Mouse (Mus musculus): ENCODE measurements around the gene Pbp2. TPM values are rescaled to one million over a fixed set of nuclear protein-coding genes. Genes with fewer than 3 reads are reported as not detected.
A peak's percentile ranks its signal among the peaks of the same experiment; 100 is the strongest.

Pbp2 gene
- not detected in 2 replicates for polyA plus RNA-seq (2015; fragmentation: Nextera tagmentation; extraction: Ambion mirVana)

- Histone ChIP-seq H3K36me3 (ENCODE audit: control insufficient read depth, insufficient read depth) (no peaks in the 10 kb centered on the region), H3K4me1 (replicated peaks; ENCODE audit: control insufficient read depth, insufficient read depth, low read length) (no peaks in the 10 kb centered on the region), H3K9me3 (ENCODE audit: control insufficient read depth) (no peaks in the 10 kb centered on the region), H3K27ac (ENCODE audit: low read depth, low read length) (no peak within 1 kb of the TSS), H3K27me3 (replicated peaks; ENCODE audit: control insufficient read depth, insufficient read depth, low read length) (no peaks in the 10 kb centered on the region), H3K4me3 (ENCODE audit: low read depth, low read length) (no peak within 1 kb of the TSS), H3K9ac (ENCODE audit: low read depth, low read length) (no peak within 1 kb of the TSS), H3K4me2 (replicated peaks; ENCODE audit: low read depth) (no peak within 1 kb of the TSS)
- ATAC-seq, result no peak
- 98% methylated on average over 9 of the region's 9 CpGs for WGBS
- TF ChIP-seq CTCF (IDR thresholded peaks at IDR 0.05; ENCODE audit: low read depth), result no peak
Observed at GRCm38 (mm10) chr6:135310305-135310704, at the start of gene Pbp2. Pbp2 (minus strand) TSS chr6:135310405.

- no peaks in the 10 kb centered on the region for H3K9me3 ChIP-seq (ENCODE audit: control insufficient read depth)
- 96% methylated on average over 4 of the region's 4 CpGs for WGBS
- H3K4me1 ChIP-seq (replicated peaks; ENCODE audit: control insufficient read depth, insufficient read depth, low read length), result no peaks in the 10 kb centered on the region
- no peak for ATAC-seq
- no peak overlapping the region for H3K4me2 ChIP-seq (replicated peaks; ENCODE audit: low read depth)
- no peak overlapping the region for H3K4me3 ChIP-seq (ENCODE audit: low read depth, low read length)
- H3K27ac ChIP-seq (ENCODE audit: low read depth, low read length), result no peak overlapping the region
- no peaks in the 10 kb centered on the region for H3K27me3 ChIP-seq (replicated peaks; ENCODE audit: control insufficient read depth, insufficient read depth, low read length)
- H3K36me3 ChIP-seq (ENCODE audit: control insufficient read depth, insufficient read depth), result no peaks in the 10 kb centered on the region
- H3K9ac ChIP-seq (ENCODE audit: low read depth, low read length), result no peak overlapping the region
- TF ChIP-seq CTCF (IDR thresholded peaks at IDR 0.05; ENCODE audit: low read depth), result no peak
Observed at GRCm38 (mm10) chr6:135354953-135355352, 44.7 kb upstream of the Pbp2 start.

- Histone ChIP-seq H3K27ac (ENCODE audit: low read depth, low read length) (no peak overlapping the region), H3K9me3 (ENCODE audit: control insufficient read depth) (no peaks in the 10 kb centered on the region), H3K9ac (ENCODE audit: low read depth, low read length) (no peak overlapping the region), H3K36me3 (ENCODE audit: control insufficient read depth, insufficient read depth) (no peaks in the 10 kb centered on the region), H3K4me3 (ENCODE audit: low read depth, low read length) (no peak overlapping the region), H3K4me2 (replicated peaks; ENCODE audit: low read depth) (no peak overlapping the region), H3K27me3 (replicated peaks; ENCODE audit: control insufficient read depth, insufficient read depth, low read length) (no peaks in the 10 kb centered on the region), H3K4me1 (replicated peaks; ENCODE audit: control insufficient read depth, insufficient read depth, low read length) (no peaks in the 10 kb centered on the region)
- 67% methylated on average over 4 of the region's 4 CpGs for WGBS
- no peak for ATAC-seq
- no peak for TF ChIP-seq CTCF (IDR thresholded peaks at IDR 0.05; ENCODE audit: low read depth)
Observed at GRCm38 (mm10) chr6:135352537-135352936, 42.3 kb upstream of the Pbp2 start.

GRCm38 (mm10) chr6:135351638-135352302, 41.6 kb upstream of the Pbp2 start:
- WGBS, result 35% methylated on average over 8 of the region's 8 CpGs
- H3K36me3 ChIP-seq (ENCODE audit: control insufficient read depth, insufficient read depth), result no peaks in the 10 kb centered on the region
- no peak overlapping the region for H3K27ac ChIP-seq (ENCODE audit: low read depth, low read length)
- no peak overlapping the region for H3K4me2 ChIP-seq (replicated peaks; ENCODE audit: low read depth)
- peak; percentile 80 for ATAC-seq
- TF ChIP-seq CTCF (IDR thresholded peaks at IDR 0.05; ENCODE audit: low read depth), result no peak
- no peak overlapping the region for H3K9ac ChIP-seq (ENCODE audit: low read depth, low read length)
- no peaks in the 10 kb centered on the region for H3K27me3 ChIP-seq (replicated peaks; ENCODE audit: control insufficient read depth, insufficient read depth, low read length)
- H3K4me3 ChIP-seq (ENCODE audit: low read depth, low read length), result no peak overlapping the region
- H3K4me1 ChIP-seq (replicated peaks; ENCODE audit: control insufficient read depth, insufficient read depth, low read length), result no peaks in the 10 kb centered on the region
- H3K9me3 ChIP-seq (ENCODE audit: control insufficient read depth), result no peaks in the 10 kb centered on the region

- Histone ChIP-seq H3K27me3 (replicated peaks; ENCODE audit: control insufficient read depth, insufficient read depth, low read length) (no peaks in the 10 kb centered on the region), H3K4me3 (ENCODE audit: low read depth, low read length) (no peak overlapping the region), H3K4me1 (replicated peaks; ENCODE audit: control insufficient read depth, insufficient read depth, low read length) (no peaks in the 10 kb centered on the region), H3K9me3 (ENCODE audit: control insufficient read depth) (no peaks in the 10 kb centered on the region), H3K36me3 (ENCODE audit: control insufficient read depth, insufficient read depth) (no peaks in the 10 kb centered on the region), H3K4me2 (replicated peaks; ENCODE audit: low read depth) (no peak overlapping the region), H3K27ac (ENCODE audit: low read depth, low read length) (peak overlapping the region; percentile 7; the same call in 1 of the 2 replicates), H3K9ac (ENCODE audit: low read depth, low read length) (no peak overlapping the region)
- no peak for ATAC-seq
- 23% methylated on average over 4 of the region's 4 CpGs for WGBS
- TF ChIP-seq CTCF (IDR thresholded peaks at IDR 0.05; ENCODE audit: low read depth), result no peak
Observed at GRCm38 (mm10) chr6:135341076-135341378, 30.8 kb upstream of the Pbp2 start.

GRCm38 (mm10) chr6:135340355-135341075, 30.3 kb upstream of the Pbp2 start:
- TF ChIP-seq CTCF (IDR thresholded peaks at IDR 0.05; ENCODE audit: low read depth), result no peak
- no peak for ATAC-seq
- Histone ChIP-seq H3K9ac (ENCODE audit: low read depth, low read length) (no peak overlapping the region), H3K9me3 (ENCODE audit: control insufficient read depth) (no peaks in the 10 kb centered on the region), H3K36me3 (ENCODE audit: control insufficient read depth, insufficient read depth) (no peaks in the 10 kb centered on the region), H3K4me2 (replicated peaks; ENCODE audit: low read depth) (no peak overlapping the region), H3K27me3 (replicated peaks; ENCODE audit: control insufficient read depth, insufficient read depth, low read length) (no peaks in the 10 kb centered on the region), H3K4me1 (replicated peaks; ENCODE audit: control insufficient read depth, insufficient read depth, low read length) (no peaks in the 10 kb centered on the region), H3K27ac (ENCODE audit: low read depth, low read length) (0 out of 2 replicates have a peak overlapping the region, but pooled peaks have one; percentile 7), H3K4me3 (ENCODE audit: low read depth, low read length) (no peak overlapping the region)
- WGBS, result 67% methylated on average over 9 of the region's 9 CpGs
